In the genomic region with DNA sequence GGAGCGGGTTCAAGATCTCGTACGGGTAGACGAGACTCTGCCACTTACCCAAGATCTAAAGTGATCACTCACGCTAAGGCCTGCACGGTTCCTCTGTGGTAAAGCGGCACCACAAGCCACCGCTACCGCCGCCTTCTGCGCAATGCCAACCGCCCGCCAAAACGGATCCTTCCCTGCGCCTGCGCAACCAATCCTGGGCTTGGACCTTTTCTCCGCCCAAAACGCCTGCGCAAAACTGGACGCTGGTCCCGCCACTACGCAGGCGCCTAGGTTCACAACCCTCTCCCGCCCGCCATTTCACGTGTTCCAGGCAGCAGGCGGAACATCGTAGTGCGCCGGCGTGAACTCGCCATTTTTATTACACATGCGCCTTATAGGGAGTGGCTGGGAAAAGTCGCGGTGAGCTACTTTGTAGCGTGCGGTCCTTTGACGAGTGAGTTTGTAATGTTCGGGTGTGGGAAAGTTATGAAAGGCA, we compare ENCODE assay signal across 8 mouse cellular contexts. TPM values are rescaled to one million over a fixed set of nuclear protein-coding genes. Genes with fewer than 3 reads are reported as not detected.
DNase-seq lines count a peak whose midpoint lies in the region; ATAC-seq lines count a peak whose summit lies in the region.

A gene (minus strand): TSS at position 132 of the 475 bp plus-strand sequence.

- ATAC-seq in megakaryocyte progenitor cell, adult 5-6 weeks (replicated peaks; ENCODE audit: poor library complexity), result peak; percentile 62

- DNase-seq in adipocyte (ENCODE audit: low spot score), result peak; percentile 100
- DNase-seq in embryo, embryonic 10 days (ENCODE audit: low spot score), result peak; percentile 97
- peak; percentile 95 for DNase-seq in gastrocnemius, postnatal 10 days
- peak; percentile 99 for DNase-seq in induced T-regulatory cell, adult 2 months (ENCODE audit: low read depth)
- peak; percentile 96 to 99 for DNase-seq in left cerebral cortex, adult 9 months (ENCODE audit: low spot score in 2 of 2)
- peak; percentile 97 for DNase-seq in right cerebral cortex, postnatal 14 days
- DNase-seq in urinary bladder, postnatal 36 days (ENCODE audit: low spot score in 2 of 2), result peak; percentile 95 to 98

RNA-seq across cellular contexts. Expression of the gene that starts here (rescaled TPM):
- total RNA-seq in gastrocnemius, postnatal 10 days (2021), result 10 to 100 TPM; 49.9 to 61.2 TPM
- total RNA-seq in megakaryocyte progenitor cell, adult 5-6 weeks (2015), result 112 and 119 TPM in 2 replicates
- 194 and 261 TPM in 2 replicates for total RNA-seq in megakaryocyte progenitor cell, adult 5-6 weeks (2017)

Comparison
In these comparisons a context has a peak if more than half of its experiments do, and no peak if none do; other contexts are left out.
1. Peak in every context shown above with its lines: DNase-seq and ATAC-seq.